Mouse (Mus musculus): ENCODE results near the gene Chchd6. TPM values are rescaled to one million over a fixed set of nuclear protein-coding genes. Genes with fewer than 3 reads are reported as not detected.

Gene Chchd6
- 10 to 100 TPM; 75.6 to 85.2 (median 78.1) TPM for total RNA-seq (2022)

GRCm38 (mm10) chr6:89595018-89595776 lies at the start of gene Chchd6:
TSS of gene Chchd6 (minus strand) at chr6:89595652.
- peak; percentile 91 to 93 for DNase-seq (ENCODE audit: low spot score in 2 of 2)

DNA sequence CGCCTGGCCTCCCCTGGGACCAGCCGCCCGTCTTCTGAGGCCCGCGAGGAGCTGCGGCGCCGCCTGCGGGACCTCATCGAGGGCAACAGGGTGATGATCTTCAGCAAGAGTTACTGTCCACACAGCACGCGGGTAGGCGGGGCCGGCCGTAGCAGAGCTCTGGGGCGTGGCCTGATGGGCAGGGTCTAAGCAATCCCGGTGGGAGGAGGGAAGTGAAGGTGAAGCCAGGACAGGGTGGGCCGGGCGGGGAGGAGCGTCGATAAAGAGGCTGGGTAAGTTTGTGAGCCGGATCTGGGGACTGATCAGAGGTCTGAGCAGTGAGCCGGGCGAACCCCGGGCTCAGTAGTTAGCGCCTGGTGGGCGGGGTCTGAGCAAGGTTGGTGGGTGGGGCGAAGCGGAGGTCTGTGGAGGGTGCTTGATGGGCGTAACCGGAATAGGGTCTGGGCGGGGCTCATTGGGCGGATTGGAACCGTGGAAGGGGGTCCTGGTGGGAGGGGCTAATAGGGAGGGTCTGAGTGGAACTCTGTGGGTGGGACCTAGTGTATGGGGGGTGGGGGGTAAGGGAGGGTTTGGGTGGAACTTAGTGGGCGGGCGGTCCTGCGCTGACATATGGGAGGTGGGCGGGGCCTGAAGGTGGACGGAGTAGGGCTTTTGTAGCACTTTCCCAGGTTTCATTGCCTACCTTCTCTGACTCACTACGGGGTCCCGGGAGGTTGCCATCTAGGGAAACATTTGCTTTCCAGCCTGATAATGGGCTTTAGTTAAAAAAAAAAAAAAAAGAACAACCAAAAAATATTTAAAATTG lies 49.0 kb upstream of the Chchd6 start:
- peak; percentile 39 to 79 for DNase-seq (ENCODE audit: low spot score in 2 of 2)

- peak; percentile 72 to 84 for DNase-seq (ENCODE audit: low spot score in 2 of 2)
Measured at GRCm38 (mm10) chr6:89643798-89644270, 48.4 kb upstream of the Chchd6 start, which contains the start of gene Txnrd3. TSS of gene Txnrd3 (plus strand) at chr6:89643988.

GRCm38 (mm10) chr6:89639025-89639424 lies 43.6 kb upstream of the Chchd6 start:
- DNase-seq (ENCODE audit: low spot score in 2 of 2) = no peak

DNA sequence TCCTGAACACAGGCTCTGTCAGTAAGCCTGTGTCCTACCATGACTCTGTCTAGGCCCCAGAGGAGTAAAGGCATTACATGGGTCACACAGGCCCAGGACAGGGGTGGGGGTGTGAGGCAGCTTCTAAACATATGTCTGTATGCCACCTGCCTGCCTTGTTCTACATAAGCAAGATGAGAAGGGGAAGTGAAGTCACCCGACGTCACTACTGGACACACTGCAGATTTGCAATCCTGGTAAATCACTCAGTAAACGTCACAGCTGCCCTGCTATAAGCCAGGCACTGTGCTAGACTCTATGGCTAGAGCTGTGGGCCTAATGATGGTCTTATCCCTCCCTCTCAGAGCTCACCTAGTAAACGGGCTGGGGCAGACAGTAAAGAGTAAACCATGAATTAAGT lies 42.5 kb upstream of the Chchd6 start:
- DNase-seq (ENCODE audit: low spot score in 2 of 2) = no peak

- DNase-seq (ENCODE audit: low spot score in 2 of 2) = no peak
Measured at GRCm38 (mm10) chr6:89634400-89634799, 38.9 kb upstream of the Chchd6 start.

DNA sequence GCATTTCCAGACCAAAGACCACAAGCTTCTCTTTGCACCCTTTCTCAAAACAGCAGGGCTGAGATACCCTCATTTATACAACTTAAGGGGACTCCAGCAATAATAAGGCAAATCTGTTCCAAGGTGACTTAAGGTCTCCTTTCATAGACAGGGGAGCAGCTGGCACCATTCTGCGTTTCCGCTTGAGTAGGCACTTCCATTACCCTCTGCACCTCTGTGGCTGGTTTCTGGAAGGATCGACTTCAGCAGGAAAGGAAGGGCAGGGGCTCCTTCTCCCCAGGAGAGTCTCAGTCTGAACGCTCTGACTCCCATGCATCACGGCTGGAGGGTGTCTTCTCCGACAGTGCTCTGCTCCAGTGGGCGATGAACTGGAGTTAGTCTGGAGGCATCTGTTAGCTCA lies 37.7 kb upstream of the Chchd6 start:
- DNase-seq (ENCODE audit: low spot score in 2 of 2) = no peak

- DNase-seq (ENCODE audit: low spot score in 2 of 2) = peak; percentile 59 to 80
Measured at GRCm38 (mm10) chr6:89631809-89632562, 36.5 kb upstream of the Chchd6 start.

DNA sequence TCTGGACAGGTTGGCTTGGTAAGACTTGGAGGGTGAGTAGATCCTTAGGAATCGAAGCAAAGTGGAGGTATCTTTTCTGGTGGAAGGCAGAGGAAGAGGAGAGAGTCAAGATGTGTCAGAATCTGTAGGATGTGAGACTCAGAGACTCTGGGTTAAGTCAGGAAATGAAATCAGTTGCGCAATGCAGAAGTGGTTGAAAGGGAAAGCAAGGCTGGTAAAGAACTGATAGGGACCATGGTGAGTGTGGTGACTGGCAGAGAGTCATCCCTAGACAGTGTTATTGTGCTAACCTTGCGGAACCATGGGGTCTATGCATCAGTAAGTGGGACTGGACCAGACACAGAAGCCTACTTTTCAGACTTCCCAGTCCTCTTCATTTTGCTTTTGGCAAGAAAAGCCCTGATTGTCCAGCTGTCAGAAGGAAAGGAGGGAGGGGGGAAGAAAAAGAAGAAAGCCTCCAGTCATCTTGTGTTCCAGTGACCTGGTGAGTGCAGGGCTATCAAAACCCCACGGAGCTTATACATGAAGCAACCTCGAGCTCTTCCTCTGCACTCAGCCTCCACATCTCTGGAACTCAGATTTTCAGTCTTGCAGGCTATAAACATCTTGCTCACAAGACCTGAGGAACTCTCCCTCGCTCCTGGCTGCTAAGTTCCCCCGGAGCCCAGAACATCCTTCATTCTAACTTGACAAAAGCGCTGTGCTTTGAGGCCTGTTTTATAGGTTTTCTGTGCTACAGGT lies 32.8 kb upstream of the Chchd6 start:
- DNase-seq (ENCODE audit: low spot score in 2 of 2) = no peak

GRCm38 (mm10) chr6:89622647-89623046 lies 27.2 kb upstream of the Chchd6 start:
- no peak for DNase-seq (ENCODE audit: low spot score in 2 of 2)

- no peak for DNase-seq (ENCODE audit: low spot score in 2 of 2)
Measured at GRCm38 (mm10) chr6:89615373-89615755, 19.9 kb upstream of the Chchd6 start.

DNA sequence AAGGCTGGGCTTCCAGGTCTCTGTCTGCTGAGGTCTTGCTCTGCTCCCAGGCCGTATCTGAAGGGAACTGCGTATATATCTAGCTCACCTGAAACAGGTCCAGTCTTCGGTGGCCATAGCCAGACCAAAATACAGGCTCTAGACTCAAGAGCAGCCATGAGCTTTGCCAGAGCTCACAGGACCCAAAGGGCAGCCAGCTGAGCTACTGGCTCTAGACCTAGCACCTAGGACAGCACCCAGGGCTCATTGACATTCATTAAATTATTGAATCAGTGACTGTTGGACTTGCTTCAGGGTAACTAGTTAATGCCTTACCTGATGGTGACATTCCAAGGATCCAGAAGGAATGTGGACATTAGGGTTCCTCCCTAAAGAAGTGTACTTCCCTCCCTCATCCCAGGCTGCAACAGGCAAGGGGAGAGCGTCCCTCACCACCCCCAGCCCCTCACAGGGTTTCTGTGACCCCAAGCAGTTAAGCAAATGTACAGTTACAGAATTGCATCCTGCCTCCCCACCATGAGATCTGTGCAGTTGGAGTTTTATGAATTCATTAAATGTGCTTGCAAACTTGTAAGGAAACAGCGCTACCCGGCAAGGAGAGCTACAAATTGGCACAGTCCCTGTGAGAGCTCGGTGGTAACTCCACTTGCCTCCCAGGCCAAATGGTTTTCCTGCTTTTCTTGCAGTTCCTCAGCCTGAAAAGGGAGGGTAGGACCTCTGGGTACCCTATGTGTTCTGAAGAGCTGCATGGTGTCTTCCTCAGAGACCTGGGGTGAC lies 19.3 kb upstream of the Chchd6 start:
- no peak for DNase-seq (ENCODE audit: low spot score in 2 of 2)

DNA sequence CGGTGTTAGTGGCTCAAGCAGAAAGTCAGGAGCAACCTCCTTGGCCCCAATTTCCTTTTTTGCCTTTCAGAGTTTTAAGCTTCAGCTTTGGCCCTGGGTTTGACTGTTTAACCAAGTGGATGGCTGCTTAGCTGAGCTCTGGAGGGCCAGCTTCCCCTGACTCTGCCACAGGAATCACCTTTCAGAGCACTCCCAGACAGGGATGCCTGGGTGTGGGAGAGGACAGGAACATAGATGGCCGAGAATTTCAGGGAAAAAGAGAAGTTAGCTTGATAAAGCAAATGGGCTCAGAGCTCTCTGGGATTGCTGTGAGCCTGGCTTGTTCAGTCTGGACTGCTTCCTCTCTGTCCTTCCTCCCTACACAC lies 18.6 kb upstream of the Chchd6 start:
- DNase-seq (ENCODE audit: low spot score in 2 of 2) = no peak

DNA sequence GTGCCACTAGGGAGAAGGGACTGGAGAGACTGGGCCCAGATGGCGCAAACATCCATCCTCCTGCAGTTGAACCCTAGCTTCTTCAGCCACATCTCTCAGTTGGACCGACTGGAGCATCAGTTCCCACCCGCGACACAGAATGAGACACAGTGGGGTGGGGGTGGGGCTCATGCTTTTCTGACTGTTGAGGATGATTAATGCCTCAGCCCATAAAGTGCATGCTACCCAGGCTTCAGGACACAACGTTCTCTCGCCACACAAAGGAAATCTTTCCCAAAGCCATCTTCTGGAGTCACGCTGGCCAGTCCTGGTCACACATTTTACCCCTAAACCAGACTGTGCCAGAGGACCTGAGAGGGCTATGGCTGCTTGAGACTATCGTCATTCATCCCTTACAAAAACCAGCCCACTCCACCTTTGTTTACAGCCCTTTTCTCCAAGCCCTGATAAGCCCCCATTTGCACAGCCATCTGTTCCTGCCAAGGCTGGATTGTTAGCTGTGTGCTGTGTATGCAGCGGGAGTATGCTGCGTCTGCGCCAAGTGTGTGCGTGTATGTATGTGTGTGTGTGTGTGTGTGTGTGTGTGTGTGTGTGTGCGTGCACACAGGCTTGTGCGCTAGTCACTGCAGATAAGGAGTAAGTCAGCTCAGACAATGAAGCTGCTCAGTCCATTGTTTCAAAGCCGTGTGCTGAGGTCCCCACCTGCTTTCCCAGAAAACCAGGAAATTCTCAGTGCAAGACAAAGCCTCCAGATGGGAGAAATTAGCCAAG lies 18.1 kb upstream of the Chchd6 start:
- DNase-seq (ENCODE audit: low spot score in 2 of 2) = peak in 1 of 2 experiments; percentile 42

DNA sequence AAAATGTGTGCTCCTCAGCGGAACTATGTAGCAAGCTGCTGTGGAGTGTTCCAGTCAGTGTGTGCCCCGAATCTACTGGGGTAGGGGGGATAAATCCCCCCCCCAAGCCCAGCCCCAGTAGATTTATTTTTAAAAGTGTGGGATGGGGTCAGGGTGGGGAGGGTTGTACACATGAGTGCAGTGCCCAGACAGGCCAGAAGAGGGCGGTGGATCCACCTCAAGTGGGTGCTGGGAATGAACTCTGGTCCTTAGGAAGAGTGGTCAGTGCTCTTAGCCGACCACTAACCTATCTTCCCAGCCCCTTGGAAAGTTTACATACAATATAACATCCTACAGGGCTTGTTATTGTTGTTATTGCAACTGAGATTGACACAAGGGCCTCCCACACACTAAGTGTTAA lies 12.5 kb upstream of the Chchd6 start:
- DNase-seq (ENCODE audit: low spot score in 2 of 2) = no peak

GRCm38 (mm10) chr6:89606096-89606495 lies 10.6 kb upstream of the Chchd6 start:
- DNase-seq (ENCODE audit: low spot score in 2 of 2) = no peak

DNA sequence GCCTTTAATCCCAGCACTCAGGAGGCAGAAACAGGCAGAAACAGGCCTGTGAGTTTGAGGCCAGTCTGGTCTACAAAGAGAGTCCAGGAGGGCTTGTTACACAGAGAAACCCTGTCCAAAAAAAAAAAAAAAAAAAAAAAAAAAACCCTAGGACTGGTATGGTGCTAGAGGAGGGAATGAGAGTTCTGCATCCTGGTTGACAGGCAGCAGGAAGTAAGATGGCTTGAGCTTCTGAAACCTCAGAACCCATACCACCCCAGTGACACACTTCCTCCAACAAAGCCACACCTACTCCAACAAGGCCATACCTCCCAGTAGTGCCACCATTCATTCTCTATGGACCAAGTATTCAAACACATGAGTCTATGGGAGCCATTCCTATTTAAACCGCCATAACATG lies 1.1 kb upstream of the Chchd6 start:
- DNase-seq (ENCODE audit: low spot score in 2 of 2) = no peak

GRCm38 (mm10) chr6:89595777-89596146 lies 310 bp upstream of the Chchd6 start:
- no peak for DNase-seq (ENCODE audit: low spot score in 2 of 2)

GRCm38 (mm10) chr6:89592016-89592415 lies 3.4 kb downstream of the Chchd6 start:
- no peak for DNase-seq (ENCODE audit: low spot score in 2 of 2)

- no peak for DNase-seq (ENCODE audit: low spot score in 2 of 2)
Measured at GRCm38 (mm10) chr6:89591531-89591930, 3.9 kb downstream of the Chchd6 start.

Data from left cerebral cortex, adult 8-10 months (tissue).